Mouse (Mus musculus) cerebellum, adult 11 months (tissue): ENCODE results near the gene Armc12.

Source experiments
- DNase-seq: peaks from one replicate; pipeline ENCODE4 v3.0.0; 2022

Gene Armc12

DNA sequence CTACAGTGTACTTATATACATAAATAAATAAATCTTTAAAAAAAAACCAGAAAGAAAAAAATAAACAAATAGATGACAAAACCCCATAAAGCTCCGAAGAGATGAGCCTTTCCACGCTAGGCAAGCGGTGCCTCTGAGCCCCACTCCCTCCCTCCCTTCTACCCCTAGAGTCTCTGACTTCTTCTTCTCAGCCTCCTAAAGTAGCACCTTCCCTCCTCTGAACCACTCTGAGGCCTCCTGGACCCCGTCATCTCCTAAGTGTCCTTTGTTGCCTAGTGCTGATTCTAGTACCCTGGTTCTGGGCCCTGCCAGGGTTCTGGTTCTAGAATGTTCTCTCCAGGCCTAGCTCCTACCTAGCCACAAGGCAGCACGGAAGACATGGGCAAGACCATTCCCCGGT, at the start of gene Armc12:
Gene Armc12 (plus strand): TSS at position 301 of the 400 bp plus-strand sequence.
- DNase-seq = no peak

DNA sequence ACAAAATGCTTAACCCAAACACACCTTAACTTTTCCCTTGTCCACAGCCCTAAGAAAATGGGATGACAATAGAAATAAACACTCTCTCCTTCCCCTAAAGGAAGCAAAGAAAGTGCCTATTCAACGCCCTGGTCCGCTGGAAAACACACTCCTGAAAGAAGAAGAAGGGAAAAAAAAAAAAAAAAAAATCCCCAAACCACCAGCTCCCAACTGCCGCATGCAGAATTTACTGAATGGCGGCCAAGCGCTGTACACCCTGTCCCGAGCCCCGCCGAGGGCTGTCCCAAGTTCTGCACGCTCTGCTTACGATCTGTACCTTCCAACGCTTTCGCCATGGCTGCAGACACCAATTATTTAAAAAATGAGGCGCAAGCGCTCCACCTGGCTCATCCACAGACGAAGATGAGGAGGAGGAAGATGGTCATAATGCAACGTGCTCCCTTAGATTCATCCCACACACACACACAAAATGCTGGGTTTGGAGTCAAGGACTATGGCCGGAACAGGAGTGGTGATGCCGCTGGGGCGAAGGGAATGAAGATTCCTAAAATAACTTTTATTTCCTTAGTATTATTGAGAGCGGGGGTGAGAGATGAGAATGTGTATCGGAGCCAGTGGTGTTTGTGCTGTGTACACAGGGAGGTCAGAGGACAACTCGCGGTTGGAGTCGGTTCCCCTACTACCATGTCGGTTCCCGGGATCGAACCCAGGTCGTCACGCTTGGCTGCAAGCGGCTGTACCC, 45.7 kb upstream of the Armc12 start:
- peak; percentile 32 for DNase-seq

DNA sequence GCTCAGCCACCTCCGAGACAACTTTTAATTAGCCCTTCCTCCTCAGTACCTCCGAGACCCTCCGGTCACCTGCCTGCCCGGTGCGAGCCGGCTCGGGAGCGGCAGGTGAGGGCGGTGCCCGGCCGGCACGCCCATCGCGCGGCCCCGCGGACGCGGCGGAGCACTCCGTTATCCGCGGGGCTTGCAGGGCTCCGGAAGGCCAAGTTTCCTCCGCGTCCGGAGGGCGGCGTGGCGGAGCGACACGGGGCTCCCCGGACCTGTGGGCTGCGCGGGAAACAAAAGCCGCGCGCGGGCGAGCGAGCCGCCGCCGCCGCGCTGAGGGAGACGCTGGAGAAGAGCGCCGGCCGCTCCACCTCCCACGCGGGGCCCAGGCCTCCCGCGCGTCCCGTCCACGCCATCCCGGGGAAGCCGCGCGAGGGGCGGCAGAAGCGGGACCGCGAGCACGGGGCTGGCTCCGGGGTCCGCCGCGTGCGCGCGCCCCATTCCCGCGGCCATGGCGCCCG, 45.1 kb upstream of the Armc12 start:
- no peak for DNase-seq

DNA sequence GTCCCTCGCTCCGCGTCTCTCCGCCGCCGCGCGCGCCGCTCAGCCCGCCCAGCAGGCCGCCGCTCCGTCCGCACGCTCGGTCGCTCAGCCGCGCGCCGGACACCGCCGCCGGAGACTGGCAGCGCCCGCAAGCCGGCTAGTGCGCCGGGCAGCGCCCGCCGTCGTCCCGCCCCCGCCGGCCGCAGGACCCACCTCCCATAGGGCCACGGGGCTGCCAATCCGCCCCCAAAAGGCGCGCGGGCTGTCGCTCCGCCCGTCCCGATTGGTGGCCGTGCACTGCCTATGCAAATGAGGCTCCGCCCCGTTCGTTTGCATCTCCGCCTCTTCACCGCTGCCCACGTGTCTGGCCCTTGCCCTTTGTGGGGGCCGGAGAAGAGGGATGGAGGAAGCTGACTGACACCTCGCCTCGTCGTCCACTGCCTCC, 44.6 kb upstream of the Armc12 start:
- DNase-seq = peak; percentile 96

DNA sequence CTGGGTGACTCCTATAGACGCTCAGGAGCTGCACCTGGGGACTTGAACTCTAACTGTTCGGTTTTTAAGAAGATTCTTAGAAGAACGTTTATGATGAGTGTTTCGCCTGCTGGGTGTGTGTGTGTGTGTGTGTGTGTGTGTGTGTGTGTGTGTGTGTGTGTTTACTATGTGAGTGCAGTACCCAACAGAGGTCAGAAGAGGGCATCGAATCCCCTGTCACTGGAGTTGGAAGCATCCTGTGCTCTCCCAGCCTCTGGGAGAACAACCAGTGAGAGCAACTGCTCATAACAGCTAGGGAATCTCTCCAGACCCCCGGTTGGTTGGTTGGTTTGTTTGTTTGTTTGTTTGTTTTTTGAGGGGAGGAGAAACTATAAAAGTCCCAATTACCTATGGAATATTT, 43.9 kb upstream of the Armc12 start:
- no peak for DNase-seq

DNA sequence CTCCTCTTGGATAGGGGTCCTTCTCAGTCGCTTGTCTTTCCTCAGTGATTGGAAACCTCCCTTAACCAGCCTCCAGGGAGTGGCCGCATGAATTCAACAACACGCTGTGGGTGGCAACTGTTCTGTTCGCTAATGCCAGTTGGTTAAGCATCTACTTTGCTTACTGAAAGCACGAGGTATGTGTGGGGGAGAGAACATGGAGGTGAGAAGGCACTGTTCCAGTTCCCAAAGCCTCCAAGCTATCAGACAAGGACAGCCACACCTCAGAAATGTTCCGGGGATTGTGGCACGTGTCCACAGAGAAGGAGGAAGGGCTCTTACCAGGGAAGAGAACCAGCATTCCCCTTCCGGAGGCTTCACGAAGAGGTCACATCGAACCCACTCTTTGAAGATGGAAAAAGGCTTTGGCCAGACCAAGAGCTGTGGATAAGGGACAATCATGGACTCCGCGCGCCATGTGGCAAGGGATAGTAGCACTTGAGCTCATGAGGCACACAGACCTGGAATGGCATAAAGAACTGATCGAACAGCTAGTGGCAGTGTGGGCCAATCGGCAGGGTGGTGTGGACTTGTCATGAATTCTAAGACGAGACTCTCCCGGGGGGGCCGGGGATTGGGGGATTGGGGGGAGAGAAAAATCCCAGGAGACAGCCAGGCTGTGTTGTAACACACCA, 42.9 kb upstream of the Armc12 start:
- no peak for DNase-seq

DNA sequence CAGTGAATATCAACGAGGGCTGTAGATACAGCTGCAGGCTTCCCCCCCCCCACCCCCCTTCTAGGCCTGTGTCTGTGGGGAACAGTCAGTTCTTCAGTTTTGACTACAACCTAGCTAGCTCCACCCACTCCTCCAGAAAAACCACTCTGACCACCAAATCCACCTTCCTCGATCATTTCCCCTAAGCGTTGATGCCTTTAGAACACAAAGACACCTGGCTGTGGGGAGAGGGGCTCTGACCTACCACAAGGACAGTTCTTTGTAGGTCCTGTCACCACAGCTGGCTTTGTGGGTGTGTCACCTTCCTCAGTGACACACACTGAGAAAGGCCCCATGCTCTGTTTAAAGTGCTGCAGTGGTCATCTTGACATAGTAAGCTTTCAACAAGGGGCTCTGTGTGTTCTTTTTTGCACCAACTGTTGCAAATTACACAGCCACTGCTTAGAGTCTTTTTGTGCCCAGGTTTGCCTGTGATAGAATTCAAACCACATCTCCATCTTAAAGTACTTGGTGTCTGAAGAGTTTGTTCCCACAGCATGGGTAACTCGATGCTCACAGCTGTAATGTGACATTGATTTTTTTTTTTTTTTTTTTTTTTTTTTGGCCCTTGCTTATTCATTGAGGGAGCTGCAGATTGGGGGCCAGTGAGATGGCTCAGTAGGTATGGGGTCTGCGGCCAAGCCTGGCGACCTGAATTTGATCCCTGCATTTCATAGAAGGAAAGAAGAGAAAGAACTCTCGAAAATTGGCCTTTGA, 42.2 kb upstream of the Armc12 start:
- DNase-seq = no peak

DNA sequence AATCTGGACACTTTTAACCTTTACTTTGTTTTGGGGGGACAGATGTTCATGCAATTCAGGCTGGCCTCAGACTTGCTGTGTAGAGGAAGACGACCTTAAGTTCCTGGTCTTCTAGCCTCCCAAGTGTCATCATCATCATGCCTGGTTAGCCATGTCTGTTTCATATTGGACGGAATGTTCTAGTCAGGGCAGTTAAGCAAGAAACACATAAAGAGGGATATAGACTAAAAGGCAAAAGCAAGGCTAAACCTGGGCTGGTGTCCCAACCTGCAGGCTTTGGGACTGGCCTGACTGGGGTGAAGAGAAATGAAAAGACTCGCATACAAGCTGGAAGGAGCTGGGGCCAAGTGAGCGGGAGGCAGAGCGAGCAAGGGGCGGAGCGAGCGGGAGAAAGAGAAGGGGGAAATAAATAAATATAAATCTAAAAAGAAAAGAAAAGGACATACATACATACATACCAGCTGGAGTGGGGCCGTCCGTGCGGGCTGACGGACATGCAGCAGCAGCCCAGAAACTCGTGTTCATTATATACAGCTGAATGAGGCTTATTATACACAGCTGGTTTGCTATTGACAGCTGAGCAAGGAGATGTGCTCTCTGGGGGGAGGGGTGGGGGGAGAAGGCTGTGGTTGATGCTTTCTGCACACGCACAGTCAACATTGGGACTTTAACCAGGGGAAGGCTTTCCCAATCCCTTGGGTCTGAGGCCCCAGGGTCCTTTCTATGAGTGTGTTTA, 39.4 kb upstream of the Armc12 start:
- DNase-seq = no peak

DNA sequence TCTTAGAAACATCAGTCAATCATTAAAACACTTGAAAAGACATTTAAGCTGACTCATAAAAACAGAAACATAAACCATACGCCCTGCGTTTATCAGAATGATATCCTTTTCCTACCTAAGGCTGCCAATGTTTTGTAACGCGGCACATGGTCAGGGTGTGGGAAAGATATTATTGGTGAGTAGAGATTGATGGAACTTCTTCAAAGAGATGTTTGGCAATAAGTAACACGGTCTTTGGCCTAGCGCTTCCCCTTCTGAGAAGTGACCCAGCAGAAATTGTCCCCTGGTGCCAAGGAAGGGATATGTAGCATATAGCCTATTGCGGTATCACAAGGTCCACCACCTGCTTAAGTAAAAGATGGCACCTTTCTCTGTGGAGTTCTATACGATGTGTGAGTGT, 34.8 kb upstream of the Armc12 start:
- no peak for DNase-seq

DNA sequence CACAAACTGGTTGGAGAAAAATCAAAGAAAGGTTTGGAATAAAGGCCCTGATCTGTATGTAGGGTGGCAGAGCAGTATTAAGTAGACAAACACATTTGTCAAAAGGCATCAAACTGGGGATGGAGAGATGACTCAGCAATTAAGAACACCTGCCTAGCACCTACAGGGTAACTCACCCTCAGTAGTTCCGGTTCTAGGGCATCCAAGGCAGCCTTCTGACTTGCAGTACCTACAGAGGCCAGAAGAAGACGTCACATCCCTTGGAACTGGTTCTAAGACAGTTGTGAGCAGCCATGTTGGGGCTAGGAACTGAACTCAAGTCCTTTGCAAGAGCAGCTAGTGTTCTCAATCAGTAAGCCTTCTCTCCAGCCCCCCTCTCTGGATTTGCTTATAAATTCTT, 31.4 kb upstream of the Armc12 start:
- no peak for DNase-seq

DNA sequence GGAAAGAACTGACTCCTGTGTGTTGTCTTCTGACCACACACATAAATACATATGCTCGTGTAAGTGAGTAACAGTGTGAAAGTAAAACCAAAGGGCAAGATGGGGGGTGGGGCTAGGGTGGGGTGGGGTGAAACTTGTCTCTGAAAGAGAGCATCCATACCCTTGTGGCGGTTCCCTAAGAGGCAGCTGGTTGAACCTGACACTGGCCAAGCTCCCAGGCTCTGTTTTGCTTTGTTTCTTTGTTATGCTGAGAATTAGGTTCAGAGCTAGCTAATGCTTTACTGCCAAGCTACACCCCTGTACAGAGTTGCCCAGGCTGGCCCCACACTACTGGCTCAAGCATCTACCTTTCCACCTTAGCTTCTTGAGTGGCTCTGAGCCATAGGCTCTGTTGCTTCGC, 30.1 kb upstream of the Armc12 start:
- no peak for DNase-seq

DNA sequence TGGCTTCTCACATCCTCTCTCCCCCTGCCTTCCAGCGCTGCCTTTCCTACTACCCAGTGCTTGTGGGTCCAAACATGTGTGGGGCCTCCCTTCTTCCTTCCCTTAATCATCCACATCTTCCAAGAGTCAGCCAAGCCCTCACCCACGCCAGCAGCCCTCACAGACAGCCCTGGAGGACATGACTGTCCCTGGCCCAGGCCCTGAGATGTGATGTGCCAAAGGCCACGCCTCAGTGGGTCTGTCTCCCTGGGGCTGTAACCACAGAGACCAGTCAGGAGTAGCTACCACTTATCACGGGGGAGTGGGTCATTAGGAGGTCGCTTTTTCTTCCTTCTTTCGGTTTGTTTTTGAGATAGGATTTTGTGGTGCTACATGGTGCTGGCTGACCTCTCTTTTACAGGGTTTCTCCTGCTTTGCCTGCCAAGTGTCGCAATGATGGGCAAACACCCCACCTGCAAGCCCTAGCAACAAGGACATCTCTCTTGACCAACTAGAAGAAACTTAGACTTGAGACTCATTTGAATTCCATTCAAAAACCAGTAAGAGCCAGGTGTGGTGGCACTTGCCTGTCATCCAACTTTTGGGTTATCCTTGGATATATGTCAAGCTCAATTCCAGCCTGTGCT, 28.3 kb upstream of the Armc12 start:
- no peak for DNase-seq

DNA sequence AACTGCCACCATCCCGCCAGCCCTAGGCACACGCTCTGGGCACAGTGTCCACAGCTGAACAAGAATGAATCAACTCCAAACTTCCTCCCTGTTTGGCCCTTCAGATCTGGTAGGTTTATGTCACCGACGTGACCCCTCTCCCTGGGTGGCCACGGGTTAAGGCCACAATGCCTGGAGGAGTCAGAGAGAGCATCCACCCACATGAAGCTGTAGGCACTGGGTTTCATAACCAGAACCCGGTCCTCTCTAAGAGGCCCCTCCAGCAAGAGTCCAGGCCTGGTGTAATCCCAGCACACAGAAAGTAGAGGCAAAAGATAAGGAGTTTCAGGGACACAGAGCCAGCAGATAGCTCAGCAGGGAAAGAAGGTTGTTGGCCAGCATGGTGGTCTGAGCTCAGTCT, 26.4 kb upstream of the Armc12 start:
- no peak for DNase-seq

DNA sequence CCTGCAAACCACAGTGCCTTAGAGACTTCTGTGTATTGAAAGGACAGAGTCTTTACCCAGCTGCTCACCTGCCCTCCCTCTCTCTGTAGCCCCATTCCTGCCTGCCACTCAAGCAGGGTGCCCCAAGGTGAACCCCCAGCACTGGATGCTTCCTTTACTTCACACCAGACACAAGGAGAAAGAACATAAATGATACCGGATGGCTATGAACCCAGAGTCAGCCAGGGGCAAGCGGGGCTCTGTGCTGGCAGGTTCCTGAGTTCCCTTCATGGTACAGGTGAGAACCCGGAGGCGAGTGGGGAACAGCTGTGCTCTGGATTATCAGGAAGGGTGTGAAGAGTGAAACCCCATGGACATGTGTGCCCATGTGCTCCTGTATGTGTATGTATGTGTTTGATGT, 25.0 kb upstream of the Armc12 start:
- no peak for DNase-seq

DNA sequence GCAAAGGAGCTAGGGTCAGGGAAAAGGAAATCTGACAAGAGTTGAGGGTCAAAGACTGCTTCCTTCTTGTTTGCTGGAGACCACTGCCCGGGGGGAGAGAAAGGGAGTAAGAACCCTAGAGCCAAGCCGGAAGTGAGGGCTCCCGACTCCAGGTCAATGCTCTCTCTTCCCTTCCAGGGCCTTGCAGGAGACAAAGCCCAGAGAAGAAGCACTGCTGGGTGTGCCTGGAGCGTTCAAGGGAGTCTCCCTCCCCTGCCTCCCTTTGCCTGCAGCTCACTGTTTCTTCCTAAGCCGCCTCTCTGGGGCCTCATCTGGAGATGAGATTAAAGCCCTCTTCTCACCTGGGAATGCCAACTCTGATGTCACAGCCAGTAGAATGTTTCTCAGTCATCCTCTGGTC, 23.7 kb upstream of the Armc12 start:
- DNase-seq = no peak

DNA sequence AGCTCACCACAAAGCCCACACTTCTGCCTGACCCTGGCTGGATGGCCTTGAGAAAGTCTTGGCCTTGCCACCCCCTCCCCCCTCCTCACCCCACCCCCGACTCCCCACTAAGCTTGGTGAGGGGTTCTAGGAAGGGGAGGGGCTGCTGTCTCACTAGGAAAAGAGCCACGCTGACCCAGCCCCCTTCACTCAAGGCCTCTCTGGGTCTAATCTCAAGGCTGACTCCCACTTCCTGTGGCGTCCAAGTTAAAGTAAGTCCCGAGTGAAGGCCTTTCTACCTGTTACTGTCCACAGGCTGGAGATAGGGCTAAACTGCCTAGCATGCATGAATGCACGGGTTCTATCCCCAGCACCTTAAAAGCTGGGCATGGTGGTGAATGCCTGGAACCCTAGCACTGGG, 23.1 kb upstream of the Armc12 start:
- DNase-seq = no peak

DNA sequence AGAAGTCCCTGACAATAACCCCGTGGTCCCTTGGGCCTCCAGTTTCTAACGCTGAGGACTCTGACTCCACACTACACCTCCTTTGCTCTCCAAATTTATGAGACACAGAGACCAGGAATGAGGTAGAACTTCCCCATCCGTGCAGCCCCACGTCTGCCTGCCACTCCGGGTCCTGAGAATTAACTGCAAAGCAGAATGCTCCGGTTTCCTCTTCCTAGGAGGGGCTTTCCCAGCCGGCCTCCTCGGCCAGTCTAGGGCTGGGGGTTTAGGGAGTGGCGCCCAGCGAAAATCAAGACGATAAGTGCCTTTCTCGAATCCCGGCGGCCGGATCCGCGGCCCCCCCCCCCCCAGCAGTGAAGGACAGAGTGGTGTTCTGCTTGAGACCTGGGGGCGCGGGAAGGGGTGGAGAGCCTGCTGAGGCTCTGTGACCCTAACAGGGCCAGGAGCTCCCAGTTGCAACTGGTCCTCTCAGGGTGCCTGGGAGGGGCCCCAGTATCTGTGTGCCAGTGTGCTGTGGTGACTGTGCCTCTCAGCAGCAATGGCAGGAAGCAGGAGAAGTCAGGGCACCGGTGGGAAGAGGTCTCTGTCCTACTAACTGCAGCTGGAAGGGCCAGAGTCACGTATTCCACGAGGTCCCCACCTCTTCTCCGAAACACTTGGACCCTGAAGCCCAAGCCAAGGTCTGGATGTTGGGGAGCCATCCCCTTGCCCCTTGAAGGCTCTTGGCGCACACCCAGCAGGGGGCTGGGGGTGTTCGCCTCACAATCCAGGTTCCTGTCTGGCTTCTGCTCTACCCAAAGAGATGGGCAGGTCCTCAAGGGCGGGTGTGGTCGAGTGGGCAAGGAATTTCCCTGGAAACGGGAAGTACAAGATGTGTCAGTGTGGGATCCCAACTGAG, 19.9 kb upstream of the Armc12 start:
- no peak for DNase-seq

DNA sequence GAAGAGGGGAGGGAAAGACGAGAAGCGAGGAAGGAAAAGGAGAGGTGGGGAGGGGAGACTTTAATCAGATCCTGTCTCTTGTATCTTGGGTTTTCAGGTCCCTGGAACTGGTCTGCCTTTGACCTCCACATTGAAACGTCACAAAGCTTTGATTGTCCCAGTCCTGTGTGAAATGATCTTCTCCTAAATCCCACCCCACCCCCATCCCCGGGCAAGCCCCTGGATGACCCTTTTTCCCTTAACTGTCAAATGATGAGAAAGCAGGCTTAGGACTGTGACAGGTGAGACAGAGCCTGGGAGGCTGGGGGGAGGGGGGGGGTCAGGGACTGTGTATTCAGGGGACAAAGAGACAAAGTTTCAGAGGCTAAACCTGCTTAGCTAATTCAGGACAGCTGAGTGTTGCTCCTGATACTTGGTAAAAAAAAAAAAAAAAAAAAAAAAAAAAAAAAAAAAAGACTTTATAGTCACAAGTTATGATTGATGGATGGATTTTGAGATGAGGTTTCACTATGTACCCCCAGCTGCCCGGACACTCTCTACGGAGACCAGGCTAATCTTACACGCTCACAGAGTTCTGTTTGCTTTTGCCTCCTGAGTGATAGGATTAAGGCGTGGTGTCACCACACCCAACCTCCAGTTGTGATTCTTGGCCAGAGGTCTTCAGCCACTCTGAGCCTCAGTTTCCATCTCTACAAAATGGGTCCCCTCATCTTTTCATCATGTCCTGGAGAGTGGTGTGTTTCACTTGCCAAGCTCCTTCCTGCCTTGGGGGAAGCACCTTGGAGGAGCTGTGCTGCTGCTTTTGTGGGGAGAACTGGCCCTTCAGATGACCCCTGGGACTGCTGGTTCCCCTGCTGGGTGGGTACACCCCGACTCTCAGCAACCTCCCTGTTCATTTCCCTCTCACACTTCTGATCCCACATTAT, 18.7 kb upstream of the Armc12 start:
- no peak for DNase-seq

DNA sequence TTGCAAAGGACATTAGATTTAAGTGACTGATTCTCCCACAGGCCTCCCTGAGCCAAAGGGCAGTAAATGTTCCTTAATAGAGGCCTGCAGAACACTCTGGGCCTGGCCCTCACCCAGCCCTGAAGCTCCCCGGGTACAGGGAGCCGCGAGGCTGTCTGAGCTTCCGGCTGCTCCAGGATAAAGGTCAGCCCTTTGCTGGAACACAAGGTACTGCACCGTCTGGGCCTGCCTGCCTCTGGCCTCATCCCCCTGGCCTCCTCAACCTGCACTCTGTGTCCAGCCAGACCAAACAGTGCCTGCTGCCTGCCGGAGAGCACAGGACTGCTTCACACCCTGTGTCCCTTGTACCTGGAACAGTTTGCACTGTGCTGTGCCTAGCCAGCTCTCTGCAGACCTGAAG, 17.9 kb upstream of the Armc12 start:
- DNase-seq = no peak

DNA sequence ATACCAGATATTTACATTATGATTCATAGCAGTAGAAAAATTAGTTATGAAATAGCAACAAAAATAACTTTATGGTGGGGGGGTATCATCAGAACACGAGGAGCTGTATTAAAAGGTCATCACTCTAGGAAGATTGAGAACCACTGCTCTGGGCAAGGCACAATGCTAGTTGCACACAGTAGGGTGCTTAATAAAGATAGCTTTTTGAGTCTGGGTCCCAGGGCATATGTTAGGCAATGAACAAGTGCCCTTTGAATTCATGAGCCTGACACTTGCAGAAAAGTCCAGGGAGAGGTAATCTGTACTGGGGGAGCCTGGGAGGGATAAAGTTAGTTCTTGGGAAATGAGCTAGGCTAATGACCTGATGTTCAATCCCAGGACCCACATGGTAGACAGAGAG, 17.3 kb upstream of the Armc12 start:
- DNase-seq = no peak
